Mouse (Mus musculus): Measurements from ENCODE around the gene Bdkrb2. TPM values are rescaled to one million over a fixed set of nuclear protein-coding genes. Genes with fewer than 3 reads are reported as not detected.
A peak's percentile ranks its signal among the peaks of the same experiment; 100 is the strongest.

Gene Bdkrb2
- polyA plus RNA-seq, 1 experiment from 2014 or later, result 3.8 TPM

DNA sequence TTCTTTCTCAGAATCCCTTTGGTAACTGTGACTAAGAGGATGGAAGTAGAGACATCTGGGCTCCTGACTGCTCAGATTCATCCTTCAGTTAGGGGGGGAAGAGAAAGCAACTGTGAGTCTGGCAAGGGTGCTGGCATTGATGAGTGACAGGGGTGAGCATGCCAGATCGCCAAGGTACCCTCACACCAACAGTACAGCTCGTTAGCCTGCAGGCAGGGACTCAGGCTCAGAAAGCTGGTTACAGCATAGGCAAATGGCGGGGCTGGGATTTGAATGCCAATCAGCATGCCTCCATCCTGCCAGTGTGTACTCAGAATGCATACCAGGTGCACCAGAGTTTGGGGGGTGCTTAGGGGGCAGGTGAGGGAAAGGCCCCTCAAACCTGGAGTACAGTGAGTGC lies 8.8 kb downstream of the Bdkrb2 start:
- WGBS, result 52% methylated on average over 3 of the region's 3 CpGs
- Histone ChIP-seq H3K27me3 (no peaks in the 10 kb centered on the region), H3K4me3 (no peak overlapping the region), H3K27ac (no peak overlapping the region), H3K9ac (no peak overlapping the region), H3K36me3 (no peaks in the 10 kb centered on the region), H3K9me3 (no peaks in the 10 kb centered on the region), H3K4me1 (peaks cover 10% of the 10 kb centered on the region), H3K4me2 (no peak overlapping the region)
- ATAC-seq (ENCODE audit: insufficient number of reproducible peaks, low FRiP score, low TSS enrichment, low read depth), result no peak

DNA sequence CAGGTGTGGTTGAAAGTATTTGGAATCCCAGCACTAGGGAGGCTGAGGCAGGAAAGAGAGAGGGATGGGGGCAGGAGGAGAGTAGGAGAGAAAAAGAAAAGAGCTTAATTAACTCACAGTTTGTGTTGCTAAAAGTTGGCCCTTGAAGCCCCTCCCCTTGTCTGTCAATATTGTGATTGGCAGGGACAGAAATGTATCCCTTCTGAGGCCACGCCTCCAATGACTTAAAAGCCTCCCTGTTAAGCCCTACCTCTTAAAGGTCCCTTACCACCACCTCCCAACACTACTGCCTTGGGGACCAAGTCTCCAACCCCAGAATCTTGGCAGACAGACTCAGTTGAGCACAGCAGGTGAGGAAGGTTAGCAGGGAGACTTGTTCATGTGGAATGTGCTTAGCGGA lies 9.6 kb downstream of the Bdkrb2 start:
- Histone ChIP-seq H3K27me3 (no peaks in the 10 kb centered on the region), H3K4me2 (no peak overlapping the region), H3K27ac (no peak overlapping the region), H3K4me1 (peaks cover 10% of the 10 kb centered on the region), H3K4me3 (no peak overlapping the region), H3K9ac (no peak overlapping the region), H3K36me3 (no peaks in the 10 kb centered on the region), H3K9me3 (no peaks in the 10 kb centered on the region)
- WGBS, result 71% methylated on average over 2 of the region's 2 CpGs
- no peak for ATAC-seq (ENCODE audit: insufficient number of reproducible peaks, low FRiP score, low TSS enrichment, low read depth)

DNA sequence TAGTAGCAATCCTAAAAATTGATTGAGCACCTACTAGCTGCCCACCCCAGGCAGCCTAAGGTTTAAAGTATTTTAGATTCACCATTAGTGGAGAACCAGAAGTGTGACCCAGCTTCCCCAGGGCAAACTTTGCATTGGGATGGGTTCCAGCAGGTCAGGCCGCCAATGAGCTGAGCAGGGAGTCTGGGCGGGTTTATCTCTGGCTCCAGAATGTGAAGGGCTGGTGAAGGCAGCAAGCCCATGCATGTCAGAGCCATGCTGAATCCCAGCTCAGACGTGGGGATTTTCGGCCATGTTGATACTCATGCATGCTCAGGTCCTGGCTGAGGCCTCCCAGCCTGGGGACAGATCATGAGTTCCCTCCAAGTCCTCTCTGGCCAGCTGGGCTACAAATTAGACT lies 11.3 kb downstream of the Bdkrb2 start:
- H3K27me3 ChIP-seq, result no peaks in the 10 kb centered on the region
- no peaks in the 10 kb centered on the region for H3K9me3 ChIP-seq
- H3K4me2 ChIP-seq, result no peak overlapping the region
- no peak overlapping the region for H3K4me3 ChIP-seq
- WGBS, result 81% methylated on average over 4 of the region's 4 CpGs
- peaks cover 10% of the 10 kb centered on the region for H3K4me1 ChIP-seq
- H3K36me3 ChIP-seq, result no peaks in the 10 kb centered on the region
- H3K27ac ChIP-seq, result no peak overlapping the region
- no peak overlapping the region for H3K9ac ChIP-seq
- no peak for ATAC-seq (ENCODE audit: insufficient number of reproducible peaks, low FRiP score, low TSS enrichment, low read depth)

DNA sequence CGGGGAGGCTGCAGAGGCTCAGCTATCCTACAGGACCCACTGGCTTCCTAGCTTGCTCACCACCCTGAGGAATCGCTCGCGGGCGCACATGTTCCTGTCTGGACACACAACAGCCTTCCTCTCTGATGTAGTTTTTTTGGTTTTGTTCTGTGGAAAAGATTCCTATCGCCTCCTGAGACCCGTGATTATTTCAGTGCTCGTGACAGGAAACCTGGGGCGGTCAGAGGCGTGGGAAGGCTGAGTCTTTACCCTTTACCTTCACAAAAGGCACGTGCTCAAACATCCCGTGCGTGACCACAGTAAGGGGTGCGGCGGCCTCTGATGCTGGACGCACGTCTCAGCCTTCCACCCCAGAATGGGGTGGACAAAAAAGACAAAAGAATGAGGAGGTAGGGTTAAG lies 17.5 kb downstream of the Bdkrb2 start:
- no peak overlapping the region for H3K4me3 ChIP-seq
- H3K27ac ChIP-seq, result no peak overlapping the region
- 70% methylated on average over 17 of the region's 17 CpGs for WGBS
- H3K9ac ChIP-seq, result no peak overlapping the region
- ATAC-seq (ENCODE audit: insufficient number of reproducible peaks, low FRiP score, low TSS enrichment, low read depth), result no peak
- peaks cover 30% of the 10 kb centered on the region for H3K4me1 ChIP-seq
- H3K9me3 ChIP-seq, result no peaks in the 10 kb centered on the region
- H3K27me3 ChIP-seq, result no peaks in the 10 kb centered on the region
- no peak overlapping the region for H3K4me2 ChIP-seq
- no peaks in the 10 kb centered on the region for H3K36me3 ChIP-seq

DNA sequence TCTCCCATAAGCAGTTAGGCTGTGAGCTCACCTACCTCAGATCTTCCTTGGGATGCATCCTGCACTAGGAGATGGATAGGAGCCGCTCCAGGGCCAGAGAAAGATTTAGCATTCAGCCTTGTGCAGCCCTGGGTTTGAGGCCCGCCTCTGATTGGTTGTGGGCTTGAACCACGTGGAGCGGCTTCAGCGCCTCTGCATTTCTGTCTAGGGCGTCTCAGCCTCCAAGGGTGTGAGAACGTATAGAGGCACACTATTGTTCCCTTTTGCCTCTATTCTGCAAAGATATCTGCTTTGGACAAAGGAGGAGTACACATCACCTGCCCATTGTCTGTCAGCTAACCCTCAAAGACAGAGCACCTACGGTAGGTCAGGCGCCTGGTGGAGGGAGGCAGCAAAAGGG lies 19.5 kb downstream of the Bdkrb2 start:
- WGBS, result 54% methylated on average over 9 of the region's 9 CpGs
- Histone ChIP-seq H3K9ac (no peak overlapping the region), H3K27me3 (no peaks in the 10 kb centered on the region), H3K4me1 (peaks cover 30% of the 10 kb centered on the region), H3K9me3 (no peaks in the 10 kb centered on the region), H3K4me3 (no peak overlapping the region), H3K4me2 (no peak overlapping the region), H3K36me3 (no peaks in the 10 kb centered on the region), H3K27ac (peak overlapping the region; percentile 33; the same call in 1 of the 2 replicates)
- no peak for ATAC-seq (ENCODE audit: insufficient number of reproducible peaks, low FRiP score, low TSS enrichment, low read depth)

DNA sequence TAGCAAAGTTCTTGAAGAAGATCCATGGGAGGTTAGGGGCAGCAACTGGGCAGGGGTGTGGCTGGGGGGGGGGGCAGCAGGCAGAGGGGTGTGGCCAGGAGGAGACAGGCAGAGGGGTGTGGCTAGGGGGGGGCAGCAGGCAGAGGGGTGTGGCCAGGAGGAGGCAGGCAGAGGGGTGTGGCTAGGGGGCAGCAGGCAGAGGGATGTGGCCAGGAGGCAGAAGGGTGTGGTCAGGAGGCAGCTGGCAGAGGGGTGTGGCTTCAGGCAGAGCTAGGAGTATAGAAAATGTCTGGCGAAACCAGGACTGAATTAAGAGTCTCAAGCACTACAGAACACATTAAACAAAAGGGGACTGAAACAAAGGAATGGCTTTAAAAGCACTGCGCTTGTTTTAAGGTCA lies 20.5 kb downstream of the Bdkrb2 start:
- H3K4me2 ChIP-seq, result no peak overlapping the region
- ATAC-seq (ENCODE audit: insufficient number of reproducible peaks, low FRiP score, low TSS enrichment, low read depth), result no peak
- H3K9me3 ChIP-seq, result no peaks in the 10 kb centered on the region
- H3K27me3 ChIP-seq, result no peaks in the 10 kb centered on the region
- H3K4me3 ChIP-seq, result no peak overlapping the region
- peaks cover 30% of the 10 kb centered on the region for H3K4me1 ChIP-seq
- H3K27ac ChIP-seq, result no peak overlapping the region
- 18% methylated on average over 2 of the region's 2 CpGs for WGBS
- no peak overlapping the region for H3K9ac ChIP-seq
- H3K36me3 ChIP-seq, result no peaks in the 10 kb centered on the region

DNA sequence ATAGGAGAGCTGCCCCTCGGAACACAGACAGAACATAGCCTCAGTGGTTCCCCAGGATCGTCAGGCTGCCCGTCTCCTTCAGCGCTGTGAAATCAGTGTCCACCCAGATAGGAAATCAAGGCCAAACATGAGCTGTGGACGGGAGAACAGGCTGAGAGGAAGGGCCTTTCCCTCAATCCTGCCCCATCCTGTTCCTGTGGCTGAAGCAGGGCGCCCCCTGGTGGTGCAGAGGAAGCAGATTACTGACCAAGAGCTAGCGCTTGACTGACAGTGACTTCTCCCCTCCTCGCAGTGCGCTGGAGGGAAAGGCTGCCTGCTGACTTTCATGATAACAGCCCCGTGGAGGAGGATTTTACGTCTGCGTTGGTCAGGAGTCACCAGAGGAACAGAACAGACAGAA lies 21.8 kb downstream of the Bdkrb2 start:
- Histone ChIP-seq H3K4me3 (no peak overlapping the region), H3K9me3 (no peaks in the 10 kb centered on the region), H3K9ac (no peak overlapping the region), H3K27ac (no peak overlapping the region), H3K27me3 (no peaks in the 10 kb centered on the region), H3K4me1 (peaks cover 24% of the 10 kb centered on the region), H3K36me3 (no peaks in the 10 kb centered on the region), H3K4me2 (no peak overlapping the region)
- 18% methylated on average over 12 of the region's 12 CpGs for WGBS
- no peak for ATAC-seq (ENCODE audit: insufficient number of reproducible peaks, low FRiP score, low TSS enrichment, low read depth)

DNA sequence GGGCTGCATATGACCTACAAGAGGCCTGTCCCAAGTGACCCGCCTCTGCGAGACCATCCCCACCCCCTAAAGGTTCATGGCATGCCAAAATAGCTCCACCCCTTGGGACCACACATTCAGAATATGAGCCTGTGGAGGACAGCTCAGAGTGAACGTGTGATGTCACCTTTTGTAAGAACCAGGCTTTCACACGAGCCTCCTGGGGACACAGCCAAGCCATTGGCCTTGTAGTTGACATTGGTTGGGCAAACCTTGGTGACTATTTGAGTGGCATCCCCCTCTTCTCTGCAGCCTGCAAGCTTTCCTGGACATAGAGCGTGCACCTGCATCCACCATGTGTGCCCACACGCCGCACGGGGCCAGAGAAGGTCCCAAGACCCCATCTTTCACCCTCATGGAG lies 24.5 kb downstream of the Bdkrb2 start:
- Histone ChIP-seq H3K9me3 (no peaks in the 10 kb centered on the region), H3K36me3 (no peaks in the 10 kb centered on the region; the same call in 1 of the 2 replicates), H3K9ac (no peak overlapping the region), H3K27ac (no peak overlapping the region), H3K27me3 (no peaks in the 10 kb centered on the region), H3K4me1 (peaks cover 18% of the 10 kb centered on the region), H3K4me3 (no peak overlapping the region), H3K4me2 (no peak overlapping the region)
- no peak for ATAC-seq (ENCODE audit: insufficient number of reproducible peaks, low FRiP score, low TSS enrichment, low read depth)
- WGBS, result 80% methylated on average over 8 of the region's 8 CpGs

DNA sequence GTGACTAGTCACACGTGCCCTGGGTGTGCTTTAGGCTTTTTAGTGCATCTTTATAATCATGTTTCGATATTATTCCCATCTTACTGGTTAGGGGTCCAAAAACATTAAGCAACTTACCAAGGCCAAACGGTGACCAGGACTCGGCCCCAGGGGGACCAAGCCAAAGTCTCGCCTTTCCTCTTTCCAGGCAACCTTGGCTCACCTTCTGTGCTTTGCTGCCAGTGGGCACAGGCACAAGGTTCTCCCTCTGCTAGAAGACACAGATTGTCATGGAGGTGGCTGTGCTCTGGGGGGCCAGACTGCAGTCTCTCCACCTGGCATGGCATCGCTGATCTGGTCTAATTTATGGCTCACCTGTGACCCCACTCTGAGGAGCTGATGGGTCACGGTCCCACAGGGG lies 27.8 kb downstream of the Bdkrb2 start:
- H3K27me3 ChIP-seq, result no peaks in the 10 kb centered on the region
- WGBS, result 73% methylated on average over 7 of the region's 7 CpGs
- ATAC-seq (ENCODE audit: insufficient number of reproducible peaks, low FRiP score, low TSS enrichment, low read depth), result no peak
- H3K9me3 ChIP-seq, result no peaks in the 10 kb centered on the region
- no peak overlapping the region for H3K27ac ChIP-seq
- H3K4me2 ChIP-seq, result no peak overlapping the region
- H3K4me1 ChIP-seq, result no peaks in the 10 kb centered on the region
- no peaks in the 10 kb centered on the region; the same call in 1 of the 2 replicates for H3K36me3 ChIP-seq
- H3K9ac ChIP-seq, result no peak overlapping the region
- no peak overlapping the region for H3K4me3 ChIP-seq

DNA sequence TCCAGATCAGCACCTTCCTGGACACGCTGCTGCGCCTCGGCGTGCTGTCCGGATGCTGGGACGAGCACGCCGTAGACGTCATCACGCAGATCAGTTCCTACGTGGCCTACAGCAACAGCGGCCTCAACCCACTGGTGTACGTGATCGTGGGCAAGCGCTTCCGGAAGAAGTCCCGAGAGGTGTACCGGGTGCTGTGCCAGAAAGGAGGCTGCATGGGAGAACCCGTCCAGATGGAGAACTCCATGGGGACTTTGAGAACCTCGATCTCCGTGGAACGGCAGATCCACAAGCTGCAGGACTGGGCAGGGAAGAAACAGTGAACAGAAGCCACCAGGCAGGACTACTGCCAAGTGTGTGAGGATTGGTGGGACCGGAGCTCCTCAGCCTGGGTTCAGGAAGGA lies 29.3 kb downstream of the Bdkrb2 start:
- 93% methylated on average over 23 of the region's 23 CpGs for WGBS
- no peak overlapping the region for H3K9ac ChIP-seq
- no peak overlapping the region for H3K4me2 ChIP-seq
- H3K36me3 ChIP-seq, result no peaks in the 10 kb centered on the region; the same call in 1 of the 2 replicates
- H3K4me3 ChIP-seq, result no peak overlapping the region
- no peaks in the 10 kb centered on the region for H3K4me1 ChIP-seq
- ATAC-seq (ENCODE audit: insufficient number of reproducible peaks, low FRiP score, low TSS enrichment, low read depth), result no peak
- H3K27ac ChIP-seq, result no peak overlapping the region
- H3K27me3 ChIP-seq, result no peaks in the 10 kb centered on the region
- no peaks in the 10 kb centered on the region for H3K9me3 ChIP-seq

DNA sequence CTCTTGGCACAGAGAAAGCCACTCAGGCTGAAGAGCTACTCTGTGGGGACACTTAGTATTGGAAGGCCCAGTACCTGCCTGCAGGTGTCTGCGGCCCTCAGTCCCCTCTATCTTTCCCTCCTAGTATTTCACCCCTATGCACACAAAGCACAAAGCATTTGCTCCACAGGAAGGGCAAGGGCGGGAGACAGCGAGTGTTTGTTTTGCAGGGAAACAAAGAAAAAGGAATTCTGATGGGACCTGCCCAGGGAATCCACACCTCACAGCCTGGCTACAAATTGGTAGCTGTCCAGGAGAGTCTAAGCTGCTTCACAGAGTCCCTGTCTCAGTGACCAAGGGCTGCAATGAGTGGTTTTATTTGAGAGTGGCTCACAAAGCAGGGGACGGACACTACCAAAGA lies 30.4 kb downstream of the Bdkrb2 start:
- Histone ChIP-seq H3K9ac (no peak overlapping the region), H3K27ac (no peak overlapping the region), H3K4me1 (no peaks in the 10 kb centered on the region), H3K27me3 (no peaks in the 10 kb centered on the region), H3K4me3 (no peak overlapping the region), H3K4me2 (no peak overlapping the region), H3K36me3 (no peaks in the 10 kb centered on the region; the same call in 1 of the 2 replicates), H3K9me3 (no peaks in the 10 kb centered on the region)
- 81% methylated on average over 4 of the region's 4 CpGs for WGBS
- no peak for ATAC-seq (ENCODE audit: insufficient number of reproducible peaks, low FRiP score, low TSS enrichment, low read depth)

DNA sequence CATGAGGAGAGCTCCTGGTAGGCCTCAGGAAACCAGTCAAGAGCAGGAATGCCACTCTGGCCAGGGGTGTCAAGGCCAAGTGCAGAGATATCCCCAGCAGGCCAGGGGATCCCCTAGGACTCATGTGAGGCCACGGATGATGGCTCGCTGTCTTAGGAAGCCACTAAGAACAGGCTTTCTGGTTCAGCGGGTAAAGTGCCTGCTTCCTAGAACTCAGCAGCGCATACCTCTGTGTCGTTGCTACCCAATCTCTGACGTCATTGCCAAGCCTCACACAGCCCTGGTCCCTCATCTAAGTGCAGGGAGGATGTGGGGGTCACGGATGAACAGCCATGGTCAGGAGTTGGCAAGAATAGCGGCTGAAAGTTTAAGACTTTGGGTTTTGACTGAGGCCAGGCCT lies 34.1 kb downstream of the Bdkrb2 start:
- Histone ChIP-seq H3K9ac (no peak overlapping the region), H3K27me3 (no peaks in the 10 kb centered on the region), H3K4me2 (no peak overlapping the region), H3K9me3 (no peaks in the 10 kb centered on the region), H3K4me3 (no peak overlapping the region), H3K4me1 (no peaks in the 10 kb centered on the region), H3K27ac (no peak overlapping the region), H3K36me3 (no peaks in the 10 kb centered on the region)
- ATAC-seq (ENCODE audit: insufficient number of reproducible peaks, low FRiP score, low TSS enrichment, low read depth), result no peak
- WGBS, result 84% methylated on average over 8 of the region's 8 CpGs

DNA sequence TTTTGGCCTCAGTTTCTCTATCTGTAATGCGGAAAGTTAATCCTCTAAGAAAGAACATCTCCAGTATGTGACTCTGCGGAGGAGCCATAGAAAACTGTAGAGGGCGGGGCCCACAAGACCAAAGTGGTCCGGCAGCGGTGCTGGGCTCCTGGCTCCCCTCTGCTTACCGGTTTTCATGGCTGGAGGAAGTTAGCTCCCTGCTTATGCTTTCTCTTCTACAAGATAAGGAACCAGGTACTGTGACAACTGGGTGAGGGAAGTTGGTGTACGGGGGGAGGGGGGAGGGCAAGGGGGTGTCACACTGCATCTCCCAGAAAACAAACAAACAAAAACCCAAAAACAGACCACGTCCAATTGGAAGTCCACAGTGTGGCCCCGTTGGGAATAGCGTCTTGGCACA lies 35.5 kb downstream of the Bdkrb2 start:
- Histone ChIP-seq H3K27ac (no peak overlapping the region), H3K9ac (no peak overlapping the region), H3K27me3 (no peaks in the 10 kb centered on the region), H3K4me2 (no peak overlapping the region), H3K4me1 (no peaks in the 10 kb centered on the region), H3K36me3 (no peaks in the 10 kb centered on the region), H3K4me3 (no peak overlapping the region), H3K9me3 (no peaks in the 10 kb centered on the region)
- 80% methylated on average over 10 of the region's 10 CpGs for WGBS
- no peak for ATAC-seq (ENCODE audit: insufficient number of reproducible peaks, low FRiP score, low TSS enrichment, low read depth)

All from limb, embryonic 15.5 days (tissue).